Mouse (Mus musculus) adrenal gland, adult 8-10 months (tissue): ENCODE results near the gene Pbp2. TPM values are rescaled to one million over a fixed set of nuclear protein-coding genes. Genes with fewer than 3 reads are reported as not detected.

ENCODE experiments used
- DNase-seq: peaks from one replicate; pipeline ENCODE4 v3.0.0; 2022
- total RNA-seq, 4 experiments: library from RNA; stranded (reverse); gene quantifications; 2 replicates each; pipeline ENCODE4 v1.2.4; 2022

The Pbp2 gene
- total RNA-seq, 4 experiments from 2014 or later: not detected

DNA sequence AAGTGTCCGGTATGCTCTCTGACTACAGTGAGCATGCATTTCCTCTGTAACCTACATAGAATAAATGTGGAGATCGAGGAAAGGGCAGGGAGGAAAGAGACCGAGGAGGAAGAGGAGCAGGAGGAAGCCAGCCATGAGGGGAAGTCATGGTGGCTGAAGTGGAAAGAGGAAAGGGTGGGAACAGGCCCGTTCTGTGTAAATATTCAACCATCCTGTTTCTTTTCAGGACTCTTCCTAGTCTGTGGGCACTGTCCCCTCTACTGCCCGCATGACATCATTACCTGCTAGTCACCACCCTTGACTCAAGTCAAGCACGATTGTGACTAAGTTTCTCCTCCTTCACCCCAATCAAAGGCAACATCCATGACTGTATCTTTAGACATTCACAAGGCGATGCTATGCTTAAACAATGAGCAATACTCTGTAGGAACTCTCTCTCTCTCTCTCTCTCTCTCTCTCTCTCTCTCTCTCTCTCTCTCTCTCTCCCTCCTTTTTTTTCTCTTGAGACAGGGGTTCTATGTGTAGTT lies 11.1 kb downstream of the Pbp2 start:
- no peak for DNase-seq

GRCm38 (mm10) chr6:135297570-135297969 lies 12.6 kb downstream of the Pbp2 start:
- DNase-seq: no peak

GRCm38 (mm10) chr6:135296267-135296666 lies 13.9 kb downstream of the Pbp2 start:
- peak; percentile 12 for DNase-seq

- DNase-seq: peak; percentile 5
Measured at GRCm38 (mm10) chr6:135295082-135295861, 14.9 kb downstream of the Pbp2 start.

DNA sequence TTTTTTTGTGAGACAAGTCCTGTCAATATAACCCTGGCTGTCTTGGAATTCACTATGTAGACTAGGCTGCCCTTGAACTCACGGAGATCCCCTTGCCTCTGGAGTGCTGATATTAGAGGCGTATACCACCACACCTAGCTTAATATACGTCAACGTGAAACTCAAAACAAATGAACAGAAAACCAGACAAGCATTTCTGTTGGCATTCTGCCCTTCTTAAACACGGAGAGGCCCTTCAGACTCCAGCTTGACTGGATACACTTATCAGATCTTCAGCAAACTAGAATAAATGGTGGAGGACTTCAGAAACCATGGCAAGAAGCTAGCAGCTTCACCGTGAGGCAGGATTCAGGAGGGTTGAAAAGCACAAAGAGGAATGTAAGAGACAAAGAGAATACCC lies 16.1 kb downstream of the Pbp2 start:
- DNase-seq: no peak

DNA sequence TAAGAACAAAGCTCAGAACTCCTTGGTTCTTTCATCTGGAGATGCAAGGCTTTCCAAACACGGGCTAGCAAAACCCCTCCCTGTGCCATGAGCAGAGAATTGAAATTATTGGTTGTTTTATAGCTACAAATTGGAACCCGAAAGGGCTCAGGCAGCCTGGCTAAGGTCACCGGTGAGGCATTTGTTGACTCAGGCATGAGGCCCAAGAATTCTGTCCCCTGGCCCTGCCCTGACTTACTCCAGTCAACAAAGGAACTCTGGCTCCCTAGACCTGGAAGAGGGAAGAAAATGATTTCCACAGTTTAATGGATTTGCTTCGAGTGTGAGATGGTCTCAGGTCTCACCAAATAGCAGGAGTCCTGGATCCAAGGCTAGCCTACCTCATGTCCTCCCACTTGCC lies 17.8 kb downstream of the Pbp2 start:
- no peak for DNase-seq

- no peak for DNase-seq
Measured at GRCm38 (mm10) chr6:135279856-135280255, 30.3 kb downstream of the Pbp2 start.

DNA sequence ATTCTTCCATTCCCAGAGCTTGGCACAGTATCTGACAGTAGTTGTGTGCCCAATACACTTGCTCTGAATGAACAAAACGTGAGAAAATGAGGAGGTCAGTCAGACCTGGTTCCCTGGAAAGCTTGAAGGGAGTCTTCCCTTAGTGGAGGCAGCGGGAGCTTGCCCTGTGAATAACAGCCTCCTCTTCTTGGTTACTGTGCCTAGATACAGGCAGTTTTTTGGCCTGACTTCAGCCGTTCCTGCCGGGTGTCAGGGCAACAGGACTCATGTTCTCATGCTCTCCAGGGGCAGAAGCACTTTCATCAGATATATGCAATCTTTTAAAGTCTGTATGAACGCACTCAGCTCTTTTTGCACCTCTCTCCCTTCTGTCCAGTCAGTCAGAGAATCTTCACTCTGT lies 30.9 kb downstream of the Pbp2 start:
- DNase-seq: no peak

DNA sequence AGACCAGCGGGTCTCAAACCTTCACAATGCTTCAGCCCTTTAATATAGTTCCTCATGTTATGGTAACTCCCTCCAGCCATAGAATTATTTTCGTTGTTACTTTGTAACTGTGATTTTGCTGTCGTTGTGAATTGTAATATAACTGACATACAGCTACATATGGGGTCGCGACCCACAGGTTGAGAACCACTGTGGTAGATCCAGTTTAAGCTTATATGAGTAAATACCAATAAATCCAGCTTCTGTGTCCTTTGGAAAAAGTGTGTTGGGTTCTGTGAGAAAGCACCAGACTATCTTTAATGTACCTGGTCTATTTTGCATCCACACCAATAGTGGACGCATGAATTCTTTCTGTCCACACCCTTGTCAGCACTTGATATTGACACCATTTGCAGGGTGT lies 31.9 kb downstream of the Pbp2 start:
- no peak for DNase-seq

GRCm38 (mm10) chr6:135276474-135277295 lies 33.5 kb downstream of the Pbp2 start:
- no peak for DNase-seq

DNA sequence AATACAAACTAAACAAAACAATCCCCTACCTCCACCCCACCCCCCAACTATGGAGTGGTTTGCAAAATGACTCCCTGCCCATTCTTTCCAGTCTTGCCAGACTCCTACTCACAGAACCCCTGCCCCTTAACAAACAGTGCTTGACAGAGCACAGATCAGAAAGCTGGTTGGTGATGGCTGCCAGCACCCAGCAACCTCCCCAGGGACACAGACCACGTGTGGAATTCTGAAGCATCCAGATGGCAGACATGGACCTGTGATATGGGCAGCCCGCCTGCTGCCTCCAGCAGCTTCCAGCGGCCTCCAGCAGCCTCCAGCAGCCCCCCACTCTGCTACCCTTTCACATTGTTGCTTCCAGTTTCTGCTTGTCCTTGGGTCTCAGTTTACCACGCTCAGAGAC lies 35.0 kb downstream of the Pbp2 start:
- DNase-seq: no peak

DNA sequence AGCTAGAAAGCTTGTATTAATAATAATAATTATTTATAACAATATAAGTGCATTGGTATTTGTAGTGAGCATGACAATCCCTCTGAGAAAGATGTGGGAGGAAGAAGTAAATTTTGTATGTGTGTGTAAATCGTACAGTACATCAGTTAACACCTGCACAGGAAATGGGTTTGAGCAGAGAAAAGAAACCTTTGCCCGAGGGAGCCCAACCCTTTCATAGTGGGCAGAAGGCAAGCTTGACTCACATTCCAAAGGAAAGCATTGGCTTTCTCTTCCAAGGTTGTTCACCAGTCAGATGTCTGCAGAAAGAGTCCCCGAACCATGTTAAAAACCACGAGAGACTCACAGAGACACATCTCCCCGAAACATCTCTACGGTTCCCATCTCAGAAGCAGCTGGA lies 37.1 kb downstream of the Pbp2 start:
- no peak for DNase-seq

- no peak for DNase-seq
Measured at GRCm38 (mm10) chr6:135271761-135272160, 38.4 kb downstream of the Pbp2 start.

- DNase-seq: no peak
Measured at GRCm38 (mm10) chr6:135269626-135270025, 40.6 kb downstream of the Pbp2 start.

GRCm38 (mm10) chr6:135268392-135268791 lies 41.8 kb downstream of the Pbp2 start:
- no peak for DNase-seq

GRCm38 (mm10) chr6:135267221-135267620 lies 43.0 kb downstream of the Pbp2 start:
- no peak for DNase-seq

DNA sequence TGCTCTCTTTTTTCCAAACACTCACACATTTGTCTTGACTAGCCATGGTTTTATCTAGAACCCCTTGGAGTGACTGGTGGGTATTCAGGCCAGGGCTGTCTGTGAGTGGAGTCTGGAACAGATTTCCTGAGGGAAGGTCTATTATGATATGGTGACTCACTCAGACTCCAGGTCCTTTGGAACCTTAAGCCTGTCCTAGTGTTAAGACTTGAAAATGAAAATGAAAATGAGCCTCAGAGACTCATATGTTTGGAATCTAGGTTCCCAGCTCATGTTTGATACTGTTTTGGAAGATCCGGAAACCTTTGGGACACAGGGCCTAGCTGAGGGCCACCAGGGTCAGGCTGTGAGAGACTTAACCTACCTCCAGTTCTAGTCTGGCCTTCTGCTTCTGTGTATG lies 44.1 kb downstream of the Pbp2 start:
- DNase-seq: no peak

DNA sequence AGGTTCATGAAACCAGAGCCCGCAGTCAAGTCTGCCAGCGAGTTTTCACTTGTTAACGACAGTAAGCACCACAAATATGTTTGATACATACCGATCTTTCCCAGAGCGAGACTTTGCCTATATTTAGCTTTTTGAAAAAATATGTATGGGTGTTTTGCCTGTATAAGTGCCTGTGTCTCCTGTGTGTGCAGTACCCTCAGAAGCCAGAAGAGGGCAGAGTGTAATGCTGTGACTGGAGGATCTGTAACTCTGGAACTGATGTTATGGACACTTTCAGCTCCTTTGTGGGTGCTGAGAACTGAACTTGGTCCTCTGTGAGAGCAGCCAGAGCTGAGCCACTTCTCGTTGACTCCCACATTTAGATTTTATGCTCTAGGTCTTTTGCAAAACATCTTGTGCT lies 46.1 kb downstream of the Pbp2 start:
- DNase-seq: no peak

DNA sequence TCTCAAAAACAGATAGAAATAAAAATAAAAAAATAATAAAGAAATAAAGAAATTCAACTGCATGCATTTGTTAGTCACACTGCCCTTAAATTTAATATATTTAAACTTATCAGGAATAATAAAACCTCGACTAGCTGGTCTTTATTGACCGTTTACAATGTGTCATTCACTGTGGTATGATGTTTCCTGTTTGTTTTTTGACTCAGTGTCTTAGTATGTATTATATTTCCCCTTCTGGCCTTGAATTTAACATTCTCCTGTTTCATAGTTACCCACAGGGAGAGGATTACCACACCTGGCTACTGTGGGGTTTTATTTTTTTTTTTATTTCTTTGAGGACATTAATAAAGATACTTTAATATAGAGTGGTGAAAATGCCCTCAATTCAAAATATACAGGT lies 47.6 kb downstream of the Pbp2 start:
- DNase-seq: no peak

GRCm38 (mm10) chr6:135261124-135261523 lies 49.1 kb downstream of the Pbp2 start:
- DNase-seq: no peak

GRCm38 (mm10) chr6:135260435-135260834 lies 49.8 kb downstream of the Pbp2 start:
- DNase-seq: no peak
